Mouse (Mus musculus) olfactory bulb, adult 2 months (tissue): ENCODE measurements around the gene Sos2.

Experiments
- CTCF ChIP-seq: fragments of 200-500 bp; IDR thresholded peaks from 2 replicates; pipeline ENCODE4 v1.5.1; 2012; ENCODE audit warnings: low read depth, mild to moderate bottlenecking, low read length, moderate library complexity; ENCODE audit not compliant: insufficient read depth
- POLR2A ChIP-seq: fragments of 200-500 bp; IDR thresholded peaks from 2 replicates; pipeline ENCODE4 v1.6.1; 2012; ENCODE audit warnings: mild to moderate bottlenecking, low read depth, low read length, moderate library complexity; ENCODE audit not compliant: insufficient read depth

- TF ChIP-seq CTCF: no peak
- no peak for TF ChIP-seq POLR2A
Measured at GRCm38 (mm10) chr12:69674576-69675537, 6.8 kb downstream of the Sos2 start.
